Mouse (Mus musculus): ENCODE results near the gene Bcl9. TPM values are rescaled to one million over a fixed set of nuclear protein-coding genes. Genes with fewer than 3 reads are reported as not detected.

The Bcl9 gene
- polyA plus RNA-seq, 1 experiment from 2014 or later = 59.8 TPM

- 61% methylated on average over 4 of the region's 4 CpGs for WGBS
- no peak overlapping the region for H3K4me3 ChIP-seq (ENCODE audit: low read depth, low read length)
Measured at GRCm38 (mm10) chr3:97161773-97162172, 135.9 kb downstream of the Bcl9 start.

GRCm38 (mm10) chr3:97160908-97161307 is 136.8 kb downstream of the Bcl9 start:
- H3K4me2 ChIP-seq = no peak overlapping the region
- H3K27ac ChIP-seq (ENCODE audit: low read depth, low read length) = no peak overlapping the region
- no peaks in the 10 kb centered on the region for H3K9me3 ChIP-seq (ENCODE audit: control insufficient read depth, low read length)
- no peak for ATAC-seq (ENCODE audit: low FRiP score)
- H3K4me3 ChIP-seq (ENCODE audit: low read depth, low read length) = no peak overlapping the region
- no peak for DNase-seq (ENCODE audit: low spot score, missing footprints)
- no peaks in the 10 kb centered on the region for H3K27me3 ChIP-seq (ENCODE audit: control insufficient read depth, insufficient read depth, low read length)
- WGBS = 81% methylated on average over 10 of the region's 10 CpGs
- no peaks in the 10 kb centered on the region for H3K36me3 ChIP-seq (ENCODE audit: control insufficient read depth, insufficient read depth, low read length)
- H3K4me1 ChIP-seq (ENCODE audit: control insufficient read depth, insufficient read depth, low read length) = peaks cover 9% of the 10 kb centered on the region; the same call in 1 of the 2 replicates
- no peak overlapping the region for H3K9ac ChIP-seq (ENCODE audit: low read length)

More at GRCm38 (mm10) chr3:97161773-97162172, 135.9 kb downstream of the Bcl9 start:
- no peaks in the 10 kb centered on the region for H3K27me3 ChIP-seq (ENCODE audit: control insufficient read depth, insufficient read depth, low read length)
- no peak overlapping the region for H3K4me2 ChIP-seq
- no peak overlapping the region for H3K27ac ChIP-seq (ENCODE audit: low read depth, low read length)
- ATAC-seq (ENCODE audit: low FRiP score) = no peak
- H3K9me3 ChIP-seq (ENCODE audit: control insufficient read depth, low read length) = no peaks in the 10 kb centered on the region
- peaks cover 2% of the 10 kb centered on the region; the same call in 1 of the 2 replicates for H3K36me3 ChIP-seq (ENCODE audit: control insufficient read depth, insufficient read depth, low read length)
- peaks cover 9% of the 10 kb centered on the region; the same call in 1 of the 2 replicates for H3K4me1 ChIP-seq (ENCODE audit: control insufficient read depth, insufficient read depth, low read length)
- no peak for DNase-seq (ENCODE audit: low spot score, missing footprints)
- no peak overlapping the region for H3K9ac ChIP-seq (ENCODE audit: low read length)

- DNase-seq (ENCODE audit: low spot score, missing footprints) (peak; percentile 81), ATAC-seq (ENCODE audit: low FRiP score) (no peak)
- Histone ChIP-seq H3K27ac (ENCODE audit: low read depth, low read length) (no peak overlapping the region), H3K4me3 (ENCODE audit: low read depth, low read length) (peak overlapping the region; percentile 78), H3K9me3 (ENCODE audit: control insufficient read depth, low read length) (no peaks in the 10 kb centered on the region), H3K4me2 (peak overlapping the region; percentile 49), H3K4me1 (ENCODE audit: control insufficient read depth, insufficient read depth, low read length) (peaks cover 9% of the 10 kb centered on the region; the same call in 1 of the 2 replicates), H3K27me3 (ENCODE audit: control insufficient read depth, insufficient read depth, low read length) (no peaks in the 10 kb centered on the region), H3K9ac (ENCODE audit: low read length) (no peak overlapping the region), H3K36me3 (ENCODE audit: control insufficient read depth, insufficient read depth, low read length) (no peaks in the 10 kb centered on the region)
- 83% methylated on average over 2 of the region's 2 CpGs for WGBS
Measured at GRCm38 (mm10) chr3:97159986-97160385, 137.7 kb downstream of the Bcl9 start.

- peak overlapping the region; percentile 49 for H3K4me2 ChIP-seq
- no peak overlapping the region for H3K27ac ChIP-seq (ENCODE audit: low read depth, low read length)
- H3K36me3 ChIP-seq (ENCODE audit: control insufficient read depth, insufficient read depth, low read length) = no peaks in the 10 kb centered on the region
- DNase-seq (ENCODE audit: low spot score, missing footprints) (no peak), ATAC-seq (ENCODE audit: low FRiP score) (no peak)
- no peaks in the 10 kb centered on the region for H3K9me3 ChIP-seq (ENCODE audit: control insufficient read depth, low read length)
- 10% methylated on average over 6 of the region's 6 CpGs for WGBS
- H3K27me3 ChIP-seq (ENCODE audit: control insufficient read depth, insufficient read depth, low read length) = no peaks in the 10 kb centered on the region
- H3K4me1 ChIP-seq (ENCODE audit: control insufficient read depth, insufficient read depth, low read length) = peaks cover 9% of the 10 kb centered on the region; the same call in 1 of the 2 replicates
- peak overlapping the region; percentile 78 for H3K4me3 ChIP-seq (ENCODE audit: low read depth, low read length)
- peak overlapping the region; percentile 82 for H3K9ac ChIP-seq (ENCODE audit: low read length)
Measured at GRCm38 (mm10) chr3:97159509-97159850, 138.2 kb downstream of the Bcl9 start.

GRCm38 (mm10) chr3:97158611-97159508 is 138.9 kb downstream of the Bcl9 start, which contains the start of gene Acp6:
Gene Acp6 (plus strand): TSS chr3:97158777.
- peak within 1 kb of the TSS; percentile 49 for H3K4me2 ChIP-seq
- no peaks in the 10 kb centered on the region for H3K27me3 ChIP-seq (ENCODE audit: control insufficient read depth, insufficient read depth, low read length)
- peak; percentile 95 for ATAC-seq (ENCODE audit: low FRiP score)
- DNase-seq (ENCODE audit: low spot score, missing footprints) = peak; percentile 99
- H3K4me1 ChIP-seq (ENCODE audit: control insufficient read depth, insufficient read depth, low read length) = peaks cover 9% of the 10 kb centered on the region; the same call in 1 of the 2 replicates
- peak within 1 kb of the TSS; percentile 78 for H3K4me3 ChIP-seq (ENCODE audit: low read depth, low read length)
- under 1% methylated on average over 54 of the region's 54 CpGs for WGBS
- no peaks in the 10 kb centered on the region for H3K36me3 ChIP-seq (ENCODE audit: control insufficient read depth, insufficient read depth, low read length)
- peak within 1 kb of the TSS; percentile 52 for H3K27ac ChIP-seq (ENCODE audit: low read depth, low read length)
- peak within 1 kb of the TSS; percentile 82 for H3K9ac ChIP-seq (ENCODE audit: low read length)
- H3K9me3 ChIP-seq (ENCODE audit: control insufficient read depth, low read length) = no peaks in the 10 kb centered on the region

- whole genome bisulfite sequencing = under 1% methylated on average over 17 of the region's 17 CpGs
- Histone ChIP-seq H3K4me1 (ENCODE audit: control insufficient read depth, insufficient read depth, low read length) (peaks cover 9% of the 10 kb centered on the region; the same call in 1 of the 2 replicates), H3K9me3 (ENCODE audit: control insufficient read depth, low read length) (no peaks in the 10 kb centered on the region), H3K36me3 (ENCODE audit: control insufficient read depth, insufficient read depth, low read length) (no peaks in the 10 kb centered on the region), H3K4me3 (ENCODE audit: low read depth, low read length) (peak overlapping the region; percentile 78), H3K9ac (ENCODE audit: low read length) (peak overlapping the region; percentile 82), H3K4me2 (peak overlapping the region; percentile 49), H3K27me3 (ENCODE audit: control insufficient read depth, insufficient read depth, low read length) (no peaks in the 10 kb centered on the region), H3K27ac (ENCODE audit: low read depth, low read length) (no peak overlapping the region; the same call in 1 of the 2 replicates)
- peak; percentile 70 for ATAC-seq (ENCODE audit: low FRiP score)
- DNase-seq (ENCODE audit: low spot score, missing footprints) = peak; percentile 98
Measured at GRCm38 (mm10) chr3:97157958-97158599, 139.6 kb downstream of the Bcl9 start.

- ATAC-seq (ENCODE audit: low FRiP score) (no peak), DNase-seq (ENCODE audit: low spot score, missing footprints) (no peak)
- 82% methylated on average over 1 of the region's 1 CpGs for WGBS
- H3K4me1 ChIP-seq (ENCODE audit: control insufficient read depth, insufficient read depth, low read length) = peaks cover 9% of the 10 kb centered on the region; the same call in 1 of the 2 replicates
- no peaks in the 10 kb centered on the region for H3K27me3 ChIP-seq (ENCODE audit: control insufficient read depth, insufficient read depth, low read length)
- no peak overlapping the region for H3K4me2 ChIP-seq
- no peaks in the 10 kb centered on the region for H3K9me3 ChIP-seq (ENCODE audit: control insufficient read depth, low read length)
- no peak overlapping the region for H3K9ac ChIP-seq (ENCODE audit: low read length)
- H3K36me3 ChIP-seq (ENCODE audit: control insufficient read depth, insufficient read depth, low read length) = no peaks in the 10 kb centered on the region
- no peak overlapping the region for H3K4me3 ChIP-seq (ENCODE audit: low read depth, low read length)
- no peak overlapping the region for H3K27ac ChIP-seq (ENCODE audit: low read depth, low read length)
Measured at GRCm38 (mm10) chr3:97157308-97157707, 140.4 kb downstream of the Bcl9 start.

- H3K9me3 ChIP-seq (ENCODE audit: control insufficient read depth, low read length) = no peaks in the 10 kb centered on the region
- 87% methylated on average over 6 of the region's 6 CpGs for WGBS
- no peaks in the 10 kb centered on the region for H3K36me3 ChIP-seq (ENCODE audit: control insufficient read depth, insufficient read depth, low read length)
- ATAC-seq (ENCODE audit: low FRiP score) (no peak), DNase-seq (ENCODE audit: low spot score, missing footprints) (no peak)
- no peak overlapping the region for H3K9ac ChIP-seq (ENCODE audit: low read length)
- H3K27ac ChIP-seq (ENCODE audit: low read depth, low read length) = no peak overlapping the region
- no peak overlapping the region for H3K4me3 ChIP-seq (ENCODE audit: low read depth, low read length)
- H3K4me1 ChIP-seq (ENCODE audit: control insufficient read depth, insufficient read depth, low read length) = peaks cover 9% of the 10 kb centered on the region; the same call in 1 of the 2 replicates
- H3K27me3 ChIP-seq (ENCODE audit: control insufficient read depth, insufficient read depth, low read length) = no peaks in the 10 kb centered on the region
- H3K4me2 ChIP-seq = no peak overlapping the region
Measured at GRCm38 (mm10) chr3:97156431-97156830, 141.3 kb downstream of the Bcl9 start.
